Mouse (Mus musculus) ovary, adult 10 weeks (tissue): ENCODE results near the gene Rtn4ip1. TPM values are rescaled to one million over a fixed set of nuclear protein-coding genes. Genes with fewer than 3 reads are reported as not detected.

Experiments used
- polyA plus RNA-seq: library from polyadenylated mRNA; stranded (reverse); fragments of 350-450 nt; fragmentation: Illumina TruSeq; extraction: RNeasy Lipid Tissue Mini Kit (QIAGEN cat#74804); gene quantifications from one replicate; pipeline ENCODE4 v1.2.3, GENCODE M21; 2014

Rtn4ip1 gene
- polyA plus RNA-seq: 6.6 TPM

GRCm38 (mm10) chr10:43901578-43902194 lies at the start of gene Rtn4ip1, which contains the start of gene Qrsl1:
Rtn4ip1 (plus strand) TSS chr10:43901807.
Qrsl1 (minus strand) TSS chr10:43901745.

Other genes starting within 250 kb of the Rtn4ip1 start
- gene Qrsl1, start 62 bp upstream of the Rtn4ip1 start, polyA plus RNA-seq: 11.8 TPM
- 2.4 TPM for gene Crybg1, start 247.0 kb downstream of the Rtn4ip1 start, polyA plus RNA-seq